Mouse (Mus musculus) stomach, embryonic 15.5 days (tissue): ENCODE data around the gene Ttll9. TPM values are rescaled to one million over a fixed set of nuclear protein-coding genes. Genes with fewer than 3 reads are reported as not detected.

ENCODE experiments used
- ATAC-seq: fragments of 200-750 bp; cut with Nextera tagmentation; 2 replicates; pipeline ENCODE4 v1.8.0; 2017; ENCODE audit warnings: low read depth, moderate number of reproducible peaks, moderate TSS enrichment; ENCODE audit not compliant: insufficient read depth, low FRiP score
- H3K27ac ChIP-seq: fragments of 300-500 bp; sonication (generic); 2 replicates; pipeline ENCODE4 v1.5.1; 2015; ENCODE audit warnings: mild to moderate bottlenecking, inconsistent platforms
- H3K27me3 ChIP-seq: fragments of 300-500 bp; sonication (generic); replicated peaks from 2 replicates; pipeline ENCODE4 v1.6.1; 2015; ENCODE audit warnings: inconsistent platforms
- H3K36me3 ChIP-seq: fragments of 300-500 bp; sonication (generic); 2 replicates; pipeline ENCODE4 v1.6.1; 2015; ENCODE audit warnings: inconsistent platforms
- H3K4me1 ChIP-seq: fragments of 300-500 bp; sonication (generic); 2 replicates; pipeline ENCODE4 v1.6.1; 2015; ENCODE audit warnings: inconsistent platforms
- H3K4me2 ChIP-seq: fragments of 300-500 bp; sonication (generic); 2 replicates; pipeline ENCODE4 v1.6.1; 2015; ENCODE audit warnings: mild to moderate bottlenecking, inconsistent platforms
- H3K4me3 ChIP-seq: fragments of 300-500 bp; sonication (generic); replicated peaks from 2 replicates; pipeline ENCODE4 v1.5.1; 2015; ENCODE audit warnings: inconsistent platforms
- H3K9ac ChIP-seq: fragments of 300-500 bp; sonication (generic); 2 replicates; pipeline ENCODE4 v1.6.1; 2015; ENCODE audit warnings: inconsistent platforms
- H3K9me3 ChIP-seq: fragments of 300-500 bp; sonication (generic); 2 replicates; pipeline ENCODE4 v1.6.1; 2016; ENCODE audit warnings: inconsistent platforms
- WGBS: fragments of 180-500 bp; shearing (Covaris S2); methylation state at CpG from one replicate; pipeline ENCODE4 v1.1.7; 2015; 5-methylcytosine and 5-hydroxymethylcytosine counted together
- polyA plus RNA-seq: library from polyadenylated mRNA; unstranded; fragments of >200 nt; fragmentation: Nextera tagmentation; extraction: Ambion mirVana; gene quantifications from 2 replicates; pipeline ENCODE4 v1.2.1, GENCODE M21; 2015

The Ttll9 gene
- polyA plus RNA-seq, 1 experiment from 2014 or later = 0.21 TPM

GRCm38 (mm10) chr2:153016786-153017185, 54.5 kb downstream of the Ttll9 start:
- peaks cover 13% of the 10 kb centered on the region for H3K36me3 ChIP-seq
- no peak for ATAC-seq
- H3K9ac ChIP-seq = no peak overlapping the region
- no peaks in the 10 kb centered on the region for H3K9me3 ChIP-seq
- no peak overlapping the region for H3K4me3 ChIP-seq
- H3K4me1 ChIP-seq = 0 out of 2 replicates have a peak, but pooled peaks cover 5% of the 10 kb centered on the region
- 33% methylated on average over 5 of the region's 5 CpGs for WGBS
- H3K27ac ChIP-seq = no peak overlapping the region
- no peak overlapping the region for H3K4me2 ChIP-seq
- 0 out of 2 replicates have a peak, but pooled peaks cover 10% of the 10 kb centered on the region for H3K27me3 ChIP-seq

DNA sequence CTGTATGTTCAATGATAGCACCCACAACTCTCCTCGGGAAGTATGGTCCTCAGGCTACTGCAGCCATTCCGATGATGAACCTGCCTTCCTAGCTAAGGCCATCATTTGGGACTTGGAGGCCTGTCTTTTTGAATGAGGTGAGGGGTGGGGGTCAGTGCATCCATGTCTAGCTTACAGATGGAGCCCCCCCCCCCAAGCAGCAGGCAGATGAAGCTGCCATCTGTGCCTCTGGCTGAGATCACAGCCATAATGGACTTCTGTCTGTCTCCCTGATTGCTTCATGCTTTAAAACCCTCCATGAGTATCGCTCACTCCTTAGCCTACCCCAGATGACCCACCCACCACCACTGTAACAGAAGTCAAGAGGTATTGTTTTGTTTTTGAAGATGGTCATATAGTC, 57.1 kb downstream of the Ttll9 start:
- Histone ChIP-seq H3K9ac (no peak overlapping the region), H3K9me3 (no peaks in the 10 kb centered on the region), H3K27ac (no peak overlapping the region), H3K27me3 (0 out of 2 replicates have a peak, but pooled peaks cover 10% of the 10 kb centered on the region), H3K4me1 (0 out of 2 replicates have a peak, but pooled peaks cover under 1% of the 10 kb centered on the region), H3K36me3 (no peaks in the 10 kb centered on the region), H3K4me2 (no peak overlapping the region), H3K4me3 (no peak overlapping the region)
- ATAC-seq = no peak
- WGBS = 85% methylated on average over 3 of the region's 3 CpGs

GRCm38 (mm10) chr2:153021163-153021562, 58.9 kb downstream of the Ttll9 start:
- Histone ChIP-seq H3K27ac (no peak overlapping the region), H3K27me3 (0 out of 2 replicates have a peak, but pooled peaks cover 10% of the 10 kb centered on the region), H3K4me2 (no peak overlapping the region), H3K9me3 (no peaks in the 10 kb centered on the region), H3K9ac (no peak overlapping the region), H3K36me3 (no peaks in the 10 kb centered on the region), H3K4me3 (no peak overlapping the region), H3K4me1 (no peaks in the 10 kb centered on the region)
- WGBS = 68% methylated on average over 3 of the region's 3 CpGs
- no peak for ATAC-seq

DNA sequence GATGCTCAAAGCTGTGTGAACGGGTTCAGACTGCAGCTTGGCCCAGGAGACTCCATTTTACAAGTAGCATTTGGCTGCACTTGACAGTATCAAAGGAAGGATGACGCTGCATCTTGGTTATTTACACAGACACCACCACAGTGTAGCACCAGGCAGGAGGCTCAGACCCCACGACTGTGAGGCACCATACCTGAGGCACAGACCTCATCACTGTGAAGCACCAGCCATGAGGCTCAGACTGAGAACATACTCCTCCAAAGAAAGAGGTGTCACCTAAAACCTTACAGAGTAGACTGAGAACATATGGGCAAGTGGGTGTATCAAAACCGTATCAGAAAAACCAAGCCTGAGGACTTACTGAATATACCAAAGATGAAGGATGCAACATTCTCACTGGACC, 60.6 kb downstream of the Ttll9 start:
- no peaks in the 10 kb centered on the region for H3K27me3 ChIP-seq
- H3K4me2 ChIP-seq = no peak overlapping the region
- H3K36me3 ChIP-seq = no peaks in the 10 kb centered on the region
- ATAC-seq = no peak
- WGBS = 57% methylated on average over 4 of the region's 4 CpGs
- no peak overlapping the region for H3K27ac ChIP-seq
- no peak overlapping the region for H3K9ac ChIP-seq
- no peaks in the 10 kb centered on the region for H3K9me3 ChIP-seq
- no peaks in the 10 kb centered on the region for H3K4me1 ChIP-seq
- H3K4me3 ChIP-seq = no peak overlapping the region

DNA sequence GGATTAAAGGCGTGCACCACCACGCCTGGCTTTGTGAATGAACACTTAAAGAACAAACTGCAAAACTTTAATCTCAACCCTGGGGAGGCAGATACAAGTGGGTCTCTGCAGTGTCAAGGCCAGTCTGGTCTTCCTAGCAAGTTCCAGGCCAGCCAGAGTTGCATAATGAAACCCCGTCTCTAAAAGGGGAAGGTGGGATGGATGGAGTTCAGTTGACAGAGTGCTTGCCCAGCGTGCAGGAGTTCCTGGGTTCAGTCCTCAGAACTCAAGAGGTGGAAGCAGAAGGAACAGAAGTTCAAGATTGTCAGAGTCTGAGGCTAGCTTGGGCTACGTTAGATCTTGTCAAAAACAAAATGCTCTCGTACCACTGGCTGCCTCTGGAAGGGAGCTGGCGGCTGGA, 63.8 kb downstream of the Ttll9 start:
- no peaks in the 10 kb centered on the region for H3K36me3 ChIP-seq
- H3K4me2 ChIP-seq = no peak overlapping the region
- no peaks in the 10 kb centered on the region for H3K4me1 ChIP-seq
- 77% methylated on average over 7 of the region's 7 CpGs for WGBS
- ATAC-seq = no peak
- H3K27me3 ChIP-seq = peaks cover 15% of the 10 kb centered on the region
- no peaks in the 10 kb centered on the region for H3K9me3 ChIP-seq
- H3K4me3 ChIP-seq = no peak overlapping the region
- no peak overlapping the region for H3K27ac ChIP-seq
- H3K9ac ChIP-seq = no peak overlapping the region

DNA sequence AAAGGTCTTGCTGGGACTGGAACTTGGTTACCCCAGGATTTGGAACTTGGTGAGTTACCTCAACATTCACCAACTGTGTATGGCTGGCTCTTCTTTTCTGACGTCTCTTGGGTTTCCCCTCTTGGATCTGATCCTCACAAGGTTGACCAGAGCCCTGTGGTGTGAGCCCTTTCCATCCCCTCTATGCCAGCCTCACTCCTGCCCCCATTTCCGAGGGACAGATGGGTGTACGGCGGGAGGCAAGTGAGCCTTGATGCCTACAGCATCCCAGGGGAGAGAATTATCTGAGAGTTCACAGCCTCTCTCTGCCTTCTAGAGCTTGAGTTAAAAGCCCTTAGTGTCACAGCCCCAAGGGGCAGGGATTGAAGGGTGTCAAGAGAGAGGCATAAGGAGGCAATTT, 65.2 kb downstream of the Ttll9 start:
- Histone ChIP-seq H3K4me1 (peaks cover 7% of the 10 kb centered on the region; the same call in 1 of the 2 replicates), H3K27me3 (peaks cover 29% of the 10 kb centered on the region), H3K9me3 (no peaks in the 10 kb centered on the region), H3K4me3 (no peak overlapping the region), H3K4me2 (no peak overlapping the region), H3K36me3 (no peaks in the 10 kb centered on the region), H3K27ac (no peak overlapping the region), H3K9ac (no peak overlapping the region)
- 45% methylated on average over 4 of the region's 4 CpGs for WGBS
- ATAC-seq = no peak

DNA sequence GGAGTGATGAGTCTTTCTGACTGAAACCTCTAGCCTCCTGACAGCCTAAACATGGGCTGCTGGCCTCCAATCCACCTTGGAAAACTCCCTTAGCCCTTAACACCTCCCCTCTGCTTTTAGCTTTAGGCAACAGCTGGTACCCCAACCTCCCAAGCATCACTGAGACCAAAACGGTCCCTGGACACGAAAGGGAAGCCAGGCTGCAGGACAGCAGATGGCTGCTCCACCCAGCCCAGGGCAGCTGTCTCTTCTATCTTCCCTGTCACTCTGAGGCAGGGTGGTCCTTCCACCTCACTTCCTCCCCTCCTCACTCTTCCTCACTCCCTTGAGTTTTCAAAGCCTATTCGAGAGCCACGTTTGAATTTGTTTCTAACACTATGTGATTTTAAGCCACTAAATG, 68.1 kb downstream of the Ttll9 start:
- no peaks in the 10 kb centered on the region for H3K9me3 ChIP-seq
- no peaks in the 10 kb centered on the region for H3K36me3 ChIP-seq
- H3K27me3 ChIP-seq = peaks cover 43% of the 10 kb centered on the region
- ATAC-seq = no peak
- no peak overlapping the region for H3K9ac ChIP-seq
- WGBS = 33% methylated on average over 4 of the region's 4 CpGs
- H3K4me3 ChIP-seq = no peak overlapping the region
- peaks cover 7% of the 10 kb centered on the region; the same call in 1 of the 2 replicates for H3K4me1 ChIP-seq
- no peak overlapping the region for H3K27ac ChIP-seq
- H3K4me2 ChIP-seq = no peak overlapping the region

GRCm38 (mm10) chr2:153031126-153032082, 69.1 kb downstream of the Ttll9 start, which contains the start of gene Xkr7:
Gene Xkr7 (plus strand): TSS chr2:153031852.
- H3K27ac ChIP-seq = no peak within 1 kb of the TSS
- ATAC-seq = peak; percentile 27; the same call in 1 of the 2 replicates
- peak within 1 kb of the TSS; percentile 46 for H3K4me3 ChIP-seq
- WGBS = 3% methylated on average over 47 of the region's 54 CpGs
- peak within 1 kb of the TSS; percentile 87 for H3K4me2 ChIP-seq
- H3K9ac ChIP-seq = no peak within 1 kb of the TSS
- peaks cover 7% of the 10 kb centered on the region; the same call in 1 of the 2 replicates for H3K4me1 ChIP-seq
- H3K27me3 ChIP-seq = peaks cover 43% of the 10 kb centered on the region
- H3K9me3 ChIP-seq = no peaks in the 10 kb centered on the region
- H3K36me3 ChIP-seq = no peaks in the 10 kb centered on the region

GRCm38 (mm10) chr2:153032083-153032842, 70.0 kb downstream of the Ttll9 start:
- 2% methylated on average over 58 of the region's 58 CpGs for WGBS
- Histone ChIP-seq H3K4me1 (peaks cover 7% of the 10 kb centered on the region; the same call in 1 of the 2 replicates), H3K4me3 (peak overlapping the region; percentile 46), H3K27ac (no peak overlapping the region), H3K36me3 (no peaks in the 10 kb centered on the region), H3K4me2 (peak overlapping the region; percentile 87), H3K27me3 (peaks cover 43% of the 10 kb centered on the region), H3K9me3 (no peaks in the 10 kb centered on the region), H3K9ac (no peak overlapping the region)
- ATAC-seq = peak; percentile 45; the same call in 1 of the 2 replicates

GRCm38 (mm10) chr2:153032973-153033372, 70.7 kb downstream of the Ttll9 start:
- ATAC-seq = no peak
- Histone ChIP-seq H3K4me2 (no peak overlapping the region), H3K4me3 (no peak overlapping the region), H3K4me1 (peaks cover 7% of the 10 kb centered on the region; the same call in 1 of the 2 replicates), H3K27me3 (peaks cover 43% of the 10 kb centered on the region), H3K9me3 (no peaks in the 10 kb centered on the region), H3K9ac (no peak overlapping the region), H3K36me3 (no peaks in the 10 kb centered on the region), H3K27ac (no peak overlapping the region)
- WGBS = 13% methylated on average over 4 of the region's 4 CpGs

DNA sequence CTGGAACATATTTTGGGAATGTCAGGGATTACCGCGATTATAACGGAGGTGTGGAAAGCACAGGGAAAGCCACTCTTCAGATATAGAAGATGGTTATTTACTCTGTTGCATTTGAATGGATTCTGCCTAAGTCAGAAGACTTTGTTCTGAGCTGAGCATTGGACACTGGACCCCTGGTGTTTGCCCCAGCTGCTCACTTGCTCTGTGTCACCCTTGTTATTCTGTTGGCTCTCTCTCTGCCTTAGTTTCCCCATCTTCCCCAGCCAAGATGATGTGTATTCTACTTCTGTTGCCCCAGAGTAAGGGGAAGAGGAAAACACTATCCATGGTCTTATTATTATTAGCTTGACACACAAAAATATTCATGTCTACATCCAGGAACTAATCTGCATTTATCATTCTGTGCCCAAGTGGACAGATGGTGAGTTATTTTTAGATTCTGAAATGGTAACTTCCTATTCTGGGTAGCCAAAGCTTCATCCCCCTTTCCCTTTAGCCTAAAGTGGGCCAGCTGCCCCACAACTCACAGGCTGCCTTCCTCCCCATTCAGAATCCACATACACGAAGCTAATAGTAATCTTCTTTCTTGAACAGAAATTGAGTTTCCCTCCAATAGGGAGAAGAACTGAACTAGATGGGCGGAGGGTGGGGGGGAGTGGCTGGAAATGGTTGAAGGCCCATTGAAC, 71.4 kb downstream of the Ttll9 start:
- Histone ChIP-seq H3K27ac (no peak overlapping the region), H3K4me2 (no peak overlapping the region), H3K27me3 (peaks cover 43% of the 10 kb centered on the region), H3K36me3 (no peaks in the 10 kb centered on the region), H3K4me1 (peaks cover 7% of the 10 kb centered on the region; the same call in 1 of the 2 replicates), H3K9ac (no peak overlapping the region), H3K9me3 (no peaks in the 10 kb centered on the region), H3K4me3 (no peak overlapping the region)
- 67% methylated on average over 5 of the region's 5 CpGs for WGBS
- no peak for ATAC-seq
